ENCODE assay signal across 8 mouse cellular contexts in genomic region chr7:100974135-100974903, GRCm38 (mm10). TPM values are rescaled to one million over a fixed set of nuclear protein-coding genes. Genes with fewer than 3 reads are reported as not detected.
DNase-seq lines count a peak whose midpoint lies in the region; ATAC-seq and TF ChIP-seq lines count a peak whose summit lies in the region.

TSS of gene P2ry6 (minus strand) at chr7:100974649.

- TF ChIP-seq EP300 in lung, postnatal 0 days (IDR thresholded peaks at IDR 0.05) = no peak

- H3K36me3 ChIP-seq in lung, embryonic 14.5 days (ENCODE audit: insufficient read depth) = no peaks in the 10 kb centered on the region
- no peaks in the 10 kb centered on the region for H3K36me3 ChIP-seq in hindbrain, embryonic 11.5 days (ENCODE audit: control insufficient read depth, insufficient read depth, low read length)
- no peaks in the 10 kb centered on the region for H3K36me3 ChIP-seq in lung, postnatal 0 days (ENCODE audit: insufficient read depth, low read length)
- H3K36me3 ChIP-seq in stomach, embryonic 16.5 days (ENCODE audit: control insufficient read depth, insufficient read depth, low read length) = no peaks in the 10 kb centered on the region

- peak within 1 kb of the TSS; percentile 80 for H3K4me2 ChIP-seq in lung, embryonic 14.5 days
- H3K4me2 ChIP-seq in hindbrain, embryonic 11.5 days (replicated peaks; ENCODE audit: low read depth, low read length) = peak within 1 kb of the TSS; percentile 44
- H3K4me2 ChIP-seq in lung, postnatal 0 days (replicated peaks; ENCODE audit: low read depth, low read length) = peak within 1 kb of the TSS; percentile 63
- peak within 1 kb of the TSS; percentile 68 for H3K4me2 ChIP-seq in stomach, embryonic 16.5 days (ENCODE audit: low read depth, low read length)

- peak; percentile 76 for DNase-seq in lung, embryonic 14.5 days
- DNase-seq in lung, adult 18-20 months = no peak
- no peak for DNase-seq in hindbrain, embryonic 11.5 days (ENCODE audit: low spot score)
- peak; percentile 65 for DNase-seq in lung, postnatal 0 days (ENCODE audit: low spot score)
- no peak for DNase-seq in cerebellum, adult 11-12 months
- no peak for DNase-seq in layer of hippocampus, adult 9-11 months

- no peak for TF ChIP-seq CTCF in lung, embryonic 14.5 days (IDR thresholded peaks at IDR 0.05; ENCODE audit: low read depth)
- TF ChIP-seq CTCF in lung, postnatal 0 days (IDR thresholded peaks at IDR 0.05) = no peak

- H3K9me3 ChIP-seq in lung, embryonic 14.5 days (ENCODE audit: low read depth, low read length) = no peaks in the 10 kb centered on the region
- no peaks in the 10 kb centered on the region for H3K9me3 ChIP-seq in hindbrain, embryonic 11.5 days (ENCODE audit: control insufficient read depth, low read length)
- no peaks in the 10 kb centered on the region for H3K9me3 ChIP-seq in lung, postnatal 0 days (ENCODE audit: low read length)
- no peaks in the 10 kb centered on the region for H3K9me3 ChIP-seq in stomach, embryonic 16.5 days (replicated peaks; ENCODE audit: control insufficient read depth, low read length)

- WGBS in lung, embryonic 14.5 days = 4% methylated on average over 36 of the region's 36 CpGs
- 6% methylated on average over 36 of the region's 36 CpGs for WGBS in hindbrain, embryonic 11.5 days
- WGBS in lung, postnatal 0 days = 5% methylated on average over 36 of the region's 36 CpGs
- 5% methylated on average over 36 of the region's 36 CpGs for WGBS in stomach, embryonic 16.5 days

- peak within 1 kb of the TSS; percentile 37 for H3K4me3 ChIP-seq in lung, embryonic 14.5 days (ENCODE audit: low read depth, low read length)
- peak within 1 kb of the TSS; percentile 26 for H3K4me3 ChIP-seq in hindbrain, embryonic 11.5 days (ENCODE audit: low read depth, low read length)
- peak within 1 kb of the TSS; percentile 23 for H3K4me3 ChIP-seq in lung, postnatal 0 days (ENCODE audit: low read depth, low read length)
- H3K4me3 ChIP-seq in stomach, embryonic 16.5 days (replicated peaks; ENCODE audit: low read length) = peak within 1 kb of the TSS; percentile 44

- peak within 1 kb of the TSS; percentile 47 for H3K9ac ChIP-seq in lung, embryonic 14.5 days
- H3K9ac ChIP-seq in hindbrain, embryonic 11.5 days (ENCODE audit: low read depth, low read length) = peak within 1 kb of the TSS; percentile 7; the same call in 1 of the 2 replicates
- H3K9ac ChIP-seq in lung, postnatal 0 days (replicated peaks; ENCODE audit: low read depth) = no peak within 1 kb of the TSS
- H3K9ac ChIP-seq in stomach, embryonic 16.5 days (ENCODE audit: low read length) = peak within 1 kb of the TSS; percentile 68

- H3K4me1 ChIP-seq in lung, embryonic 14.5 days (ENCODE audit: insufficient read depth) = peaks cover 24% of the 10 kb centered on the region
- H3K4me1 ChIP-seq in hindbrain, embryonic 11.5 days (replicated peaks; ENCODE audit: control insufficient read depth, insufficient read depth, low read length) = no peaks in the 10 kb centered on the region
- H3K4me1 ChIP-seq in lung, postnatal 0 days (ENCODE audit: insufficient read depth, low read depth, low read length) = peaks cover 5% of the 10 kb centered on the region
- H3K4me1 ChIP-seq in stomach, embryonic 16.5 days (ENCODE audit: control insufficient read depth, insufficient read depth, low read length) = peaks cover 20% of the 10 kb centered on the region

- no peak within 1 kb of the TSS; the same call in 1 of the 2 replicates for H3K27ac ChIP-seq in lung, embryonic 14.5 days (ENCODE audit: low read depth)
- no peak within 1 kb of the TSS for H3K27ac ChIP-seq in hindbrain, embryonic 11.5 days (ENCODE audit: low read depth, low read length)
- no peak within 1 kb of the TSS for H3K27ac ChIP-seq in lung, postnatal 0 days (ENCODE audit: low read length)
- no peak within 1 kb of the TSS for H3K27ac ChIP-seq in stomach, embryonic 16.5 days (ENCODE audit: low read length)

- H3K27me3 ChIP-seq in lung, embryonic 14.5 days (ENCODE audit: insufficient read depth, low read length) = peaks cover 6% of the 10 kb centered on the region; the same call in 1 of the 2 replicates
- peaks cover 22% of the 10 kb centered on the region for H3K27me3 ChIP-seq in hindbrain, embryonic 11.5 days (ENCODE audit: control insufficient read depth, insufficient read depth, low read length)
- no peaks in the 10 kb centered on the region for H3K27me3 ChIP-seq in lung, postnatal 0 days (replicated peaks; ENCODE audit: insufficient read depth, low read length)
- H3K27me3 ChIP-seq in stomach, embryonic 16.5 days (ENCODE audit: control insufficient read depth, insufficient read depth, low read length) = 0 out of 2 replicates have a peak, but pooled peaks cover 4% of the 10 kb centered on the region

- peak; percentile 52; the same call in 1 of the 2 replicates for ATAC-seq in lung, embryonic 14.5 days (ENCODE audit: insufficient read depth)
- peak; percentile 75 for ATAC-seq in common myeloid progenitor, adult 5-6 weeks (replicated peaks; ENCODE audit: low read depth, poor library complexity, severe bottlenecking)
- no peak for ATAC-seq in hindbrain, embryonic 11.5 days (ENCODE audit: low FRiP score)
- ATAC-seq in lung, postnatal 0 days = peak; percentile 56
- ATAC-seq in stomach, embryonic 16.5 days (ENCODE audit: insufficient read depth, low FRiP score) = peak; percentile 28; the same call in 1 of the 2 replicates

RNA-seq across cellular contexts. Expression of gene P2ry6, which starts in this region (rescaled TPM):
- 9.4 and 10.9 TPM in 2 replicates for polyA plus RNA-seq in lung, embryonic 14.5 days (2014; fragmentation: Nextera tagmentation; extraction: Ambion mirVana)
- total RNA-seq in common myeloid progenitor, adult 5-6 weeks (2017) = not detected in 2 replicates
- 3.1 and 3.3 TPM in 2 replicates for polyA plus RNA-seq in hindbrain, embryonic 11.5 days (2014; fragmentation: Nextera tagmentation; extraction: Ambion mirVana)
- polyA plus RNA-seq in lung, postnatal 0 days (2015; fragmentation: Nextera tagmentation; extraction: Ambion mirVana) = 9.9 and 11.2 TPM in 2 replicates
- polyA plus RNA-seq in stomach, embryonic 16.5 days (2015; fragmentation: Nextera tagmentation; extraction: Ambion mirVana) = 7.9 and 8.6 TPM in 2 replicates

Comparison
In these comparisons a context has a peak if more than half of its experiments do, and no peak if none do; other contexts are left out.
1. DNase-seq: peak in lung, embryonic 14.5 days (single experiment) and lung, postnatal 0 days (single experiment); none in lung, adult 18-20 months (0 of 2), hindbrain, embryonic 11.5 days (single experiment), cerebellum, adult 11-12 months (single experiment) and layer of hippocampus, adult 9-11 months (single experiment).
2. Peak in ATAC-seq in common myeloid progenitor, adult 5-6 weeks; RNA of the gene not detected or under 1 TPM.
3. Peak in every context shown above with its lines, with median percentiles within 50 percentile points of each other: H3K4me2 ChIP-seq and H3K4me3 ChIP-seq.